Mouse (Mus musculus) heart, embryonic 13.5 days (tissue): ENCODE measurements around the gene Sec24d. TPM values are rescaled to one million over a fixed set of nuclear protein-coding genes. Genes with fewer than 3 reads are reported as not detected.
"Not testable (repeated sequence)": the region's sequence is repeated elsewhere in the genome, so short reads cannot be mapped to it uniquely, and the experiment has no call there.

Source experiments
- ATAC-seq: fragments of 200-750 bp; cut with Nextera tagmentation; 2 replicates; pipeline ENCODE4 v1.8.0; 2017; ENCODE audit warnings: moderate TSS enrichment; ENCODE audit not compliant: insufficient number of reproducible peaks, low FRiP score, low TSS enrichment; ENCODE audit errors: extremely low read depth
- H3K27ac ChIP-seq: fragments of 300-500 bp; sonication (generic); replicated peaks from 2 replicates; pipeline ENCODE4 v1.5.1; 2015; ENCODE audit warnings: moderate library complexity, mild to moderate bottlenecking, inconsistent platforms
- H3K27me3 ChIP-seq: fragments of 300-500 bp; sonication (generic); replicated peaks from 2 replicates; pipeline ENCODE4 v1.6.1; 2015; ENCODE audit warnings: mild to moderate bottlenecking, inconsistent platforms
- H3K36me3 ChIP-seq: fragments of 300-500 bp; sonication (generic); 2 replicates; pipeline ENCODE4 v1.6.1; 2015; ENCODE audit warnings: mild to moderate bottlenecking, inconsistent platforms
- H3K4me1 ChIP-seq: fragments of 300-500 bp; sonication (generic); 2 replicates; pipeline ENCODE4 v1.6.1; 2015; ENCODE audit warnings: inconsistent platforms
- H3K4me2 ChIP-seq: fragments of 300-500 bp; sonication (generic); 2 replicates; pipeline ENCODE4 v1.6.1; 2015; ENCODE audit warnings: inconsistent platforms, mild to moderate bottlenecking, moderate library complexity
- H3K4me3 ChIP-seq: fragments of 300-500 bp; sonication (generic); 2 replicates; pipeline ENCODE4 v1.5.1; 2015; ENCODE audit warnings: moderate library complexity, mild to moderate bottlenecking, inconsistent platforms
- H3K9ac ChIP-seq: fragments of 300-500 bp; sonication (generic); 2 replicates; pipeline ENCODE4 v1.6.1; 2015; ENCODE audit warnings: inconsistent platforms, mild to moderate bottlenecking, moderate library complexity
- H3K9me3 ChIP-seq: fragments of 300-500 bp; sonication (generic); 2 replicates; pipeline ENCODE4 v1.6.1; 2016; ENCODE audit warnings: inconsistent platforms
- WGBS: fragments of 180-500 bp; shearing (Covaris S2); methylation state at CpG from one replicate; pipeline ENCODE4 v1.1.7; 2015; ENCODE audit warnings: mixed read lengths; 5-methylcytosine and 5-hydroxymethylcytosine counted together
- polyA plus RNA-seq: library from polyadenylated mRNA; unstranded; fragments of >200 nt; fragmentation: Nextera tagmentation; extraction: Ambion mirVana; gene quantifications from 2 replicates; pipeline ENCODE4 v1.2.1, GENCODE M21; 2015

Sec24d gene
- polyA plus RNA-seq, 1 experiment from 2014 or later = 70.4 TPM

GRCm38 (mm10) chr3:123371766-123372535 lies 104.7 kb downstream of the Sec24d start:
- peaks cover 75% of the 10 kb centered on the region for H3K36me3 ChIP-seq
- no peak overlapping the region for H3K9ac ChIP-seq
- no peak overlapping the region for H3K4me2 ChIP-seq
- H3K4me1 ChIP-seq = no peaks in the 10 kb centered on the region
- 24% methylated on average over 11 of the region's 11 CpGs for WGBS
- H3K27me3 ChIP-seq = no peaks in the 10 kb centered on the region
- no peak overlapping the region for H3K4me3 ChIP-seq
- no peak overlapping the region for H3K27ac ChIP-seq
- no peak; the same call in 1 of the 2 replicates for ATAC-seq
- no peaks in the 10 kb centered on the region for H3K9me3 ChIP-seq

GRCm38 (mm10) chr3:123376562-123376961 lies 109.3 kb downstream of the Sec24d start:
- ATAC-seq = no peak
- Histone ChIP-seq H3K4me1 (no peaks in the 10 kb centered on the region), H3K9me3 (no peaks in the 10 kb centered on the region), H3K36me3 (peaks cover 70% of the 10 kb centered on the region), H3K27me3 (no peaks in the 10 kb centered on the region), H3K27ac (no peak overlapping the region), H3K9ac (no peak overlapping the region), H3K4me3 (no peak overlapping the region), H3K4me2 (no peak overlapping the region)
- 90% methylated on average over 3 of the region's 3 CpGs for WGBS

GRCm38 (mm10) chr3:123384435-123384834 lies 117.2 kb downstream of the Sec24d start:
- peaks cover 16% of the 10 kb centered on the region for H3K4me1 ChIP-seq
- 87% methylated on average over 7 of the region's 7 CpGs for WGBS
- peaks cover 4% of the 10 kb centered on the region; the same call in 1 of the 2 replicates for H3K27me3 ChIP-seq
- peak overlapping the region; percentile 90; the same call in 1 of the 2 replicates for H3K9ac ChIP-seq
- peaks cover 23% of the 10 kb centered on the region for H3K36me3 ChIP-seq
- peak overlapping the region; percentile 88 for H3K4me2 ChIP-seq
- peak overlapping the region; percentile 80 for H3K4me3 ChIP-seq
- H3K27ac ChIP-seq = no peak overlapping the region
- ATAC-seq = no peak
- no peaks in the 10 kb centered on the region for H3K9me3 ChIP-seq

DNA sequence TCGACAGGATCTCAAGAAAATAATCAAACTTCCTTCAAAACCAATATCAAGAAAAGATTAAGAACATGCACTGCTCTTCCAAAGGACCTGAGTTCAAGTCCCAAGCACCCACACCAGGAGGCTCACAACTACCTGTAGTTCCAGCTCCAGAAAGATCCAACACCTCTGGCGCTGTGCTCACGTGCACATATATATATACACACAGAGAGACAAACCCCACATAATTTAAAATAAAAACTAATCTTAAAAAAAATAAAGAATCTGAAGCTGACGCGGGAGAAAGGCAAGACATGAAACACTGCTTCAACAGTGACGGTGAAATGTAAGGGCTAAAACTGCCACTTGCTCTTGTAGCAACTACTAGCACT lies 117.8 kb downstream of the Sec24d start:
- H3K27ac ChIP-seq = peak overlapping the region; percentile 94
- H3K4me3 ChIP-seq = peak overlapping the region; percentile 80
- peaks cover 4% of the 10 kb centered on the region; the same call in 1 of the 2 replicates for H3K27me3 ChIP-seq
- H3K4me1 ChIP-seq = peaks cover 16% of the 10 kb centered on the region
- peak overlapping the region; percentile 90 for H3K9ac ChIP-seq
- H3K36me3 ChIP-seq = peaks cover 17% of the 10 kb centered on the region
- no peaks in the 10 kb centered on the region for H3K9me3 ChIP-seq
- WGBS = 10% methylated on average over 6 of the region's 6 CpGs
- ATAC-seq = no peak
- peak overlapping the region; percentile 88 for H3K4me2 ChIP-seq

GRCm38 (mm10) chr3:123385486-123386156 lies 118.4 kb downstream of the Sec24d start, which contains the start of gene Mettl14:
TSS of gene Mettl14 (minus strand) at chr3:123386108.
- H3K4me1 ChIP-seq = peaks cover 16% of the 10 kb centered on the region
- peak within 1 kb of the TSS; percentile 80 for H3K4me3 ChIP-seq
- peak; percentile 96 for ATAC-seq
- H3K36me3 ChIP-seq = peaks cover 14% of the 10 kb centered on the region
- peak within 1 kb of the TSS; percentile 88 for H3K4me2 ChIP-seq
- peak within 1 kb of the TSS; percentile 90 for H3K9ac ChIP-seq
- H3K27ac ChIP-seq = peak within 1 kb of the TSS; percentile 94
- WGBS = under 1% methylated on average over 41 of the region's 41 CpGs
- H3K9me3 ChIP-seq = no peaks in the 10 kb centered on the region
- H3K27me3 ChIP-seq = peaks cover 4% of the 10 kb centered on the region; the same call in 1 of the 2 replicates

GRCm38 (mm10) chr3:123386157-123386780 lies 119.0 kb downstream of the Sec24d start:
- Histone ChIP-seq H3K4me1 (peaks cover 16% of the 10 kb centered on the region), H3K27ac (peak overlapping the region; percentile 94), H3K4me3 (peak overlapping the region; percentile 80), H3K4me2 (peak overlapping the region; percentile 88), H3K9ac (peak overlapping the region; percentile 90)
- H3K9me3 ChIP-seq, H3K36me3 ChIP-seq, H3K27me3 ChIP-seq, ATAC-seq: not testable (repeated sequence)
- 16% methylated on average over 12 of the region's 12 CpGs for WGBS

- no peaks in the 10 kb centered on the region for H3K36me3 ChIP-seq
- H3K4me2 ChIP-seq = no peak overlapping the region
- 70% methylated on average over 4 of the region's 4 CpGs for WGBS
- no peaks in the 10 kb centered on the region for H3K9me3 ChIP-seq
- H3K4me3 ChIP-seq = no peak overlapping the region
- H3K9ac ChIP-seq = no peak overlapping the region
- peaks cover 8% of the 10 kb centered on the region; the same call in 1 of the 2 replicates for H3K27me3 ChIP-seq
- H3K27ac ChIP-seq = no peak overlapping the region
- H3K4me1 ChIP-seq = no peaks in the 10 kb centered on the region
- ATAC-seq = no peak
Measured at GRCm38 (mm10) chr3:123391180-123391579, 123.9 kb downstream of the Sec24d start.

GRCm38 (mm10) chr3:123395611-123396010 lies 128.4 kb downstream of the Sec24d start:
- Histone ChIP-seq H3K4me3 (no peak overlapping the region), H3K9ac (no peak overlapping the region), H3K9me3 (no peaks in the 10 kb centered on the region), H3K4me1 (no peaks in the 10 kb centered on the region), H3K4me2 (no peak overlapping the region), H3K27ac (no peak overlapping the region), H3K36me3 (no peaks in the 10 kb centered on the region), H3K27me3 (0 out of 2 replicates have a peak, but pooled peaks cover 4% of the 10 kb centered on the region)
- 83% methylated on average over 5 of the region's 5 CpGs for WGBS
- ATAC-seq = no peak

- Histone ChIP-seq H3K9ac (no peak overlapping the region), H3K9me3 (no peaks in the 10 kb centered on the region), H3K4me2 (no peak overlapping the region), H3K36me3 (no peaks in the 10 kb centered on the region), H3K4me1 (no peaks in the 10 kb centered on the region), H3K4me3 (no peak overlapping the region), H3K27ac (no peak overlapping the region), H3K27me3 (no peaks in the 10 kb centered on the region)
- WGBS = 54% methylated on average over 9 of the region's 9 CpGs
- no peak for ATAC-seq
Measured at GRCm38 (mm10) chr3:123397562-123398481, 130.6 kb downstream of the Sec24d start.

DNA sequence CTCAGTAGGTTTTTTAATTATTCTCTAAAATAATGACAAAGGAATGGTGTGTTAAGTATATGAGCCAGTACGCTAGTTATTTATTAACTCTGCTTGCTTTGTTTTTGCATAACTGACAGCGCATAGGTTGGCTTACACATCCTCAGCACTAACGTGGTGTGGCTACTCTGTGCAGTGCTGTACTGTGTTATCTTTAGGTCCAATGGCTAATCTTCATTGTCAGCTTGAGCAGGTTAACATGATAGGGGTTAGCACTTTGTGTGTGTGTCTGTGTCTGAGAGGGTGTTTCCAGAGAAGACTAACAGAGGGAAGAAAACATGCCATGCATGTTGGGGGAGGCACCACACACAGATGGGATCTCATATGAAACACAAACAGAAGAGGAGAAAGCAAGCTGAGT lies 137.7 kb downstream of the Sec24d start:
- WGBS = 59% methylated on average over 3 of the region's 3 CpGs
- Histone ChIP-seq H3K9ac (no peak overlapping the region), H3K36me3 (no peaks in the 10 kb centered on the region), H3K27me3 (no peaks in the 10 kb centered on the region), H3K4me1 (no peaks in the 10 kb centered on the region), H3K9me3 (no peaks in the 10 kb centered on the region), H3K4me3 (no peak overlapping the region), H3K4me2 (no peak overlapping the region), H3K27ac (no peak overlapping the region)
- no peak for ATAC-seq
